Mouse (Mus musculus): ENCODE data around the gene Foxc1. TPM values are rescaled to one million over a fixed set of nuclear protein-coding genes. Genes with fewer than 3 reads are reported as not detected.

Gene Foxc1
- polyA plus RNA-seq, 1 experiment from 2014 or later: 0.15 TPM

GRCm38 (mm10) chr13:31854000-31854399 is 47.6 kb downstream of the Foxc1 start:
- H3K4me2 ChIP-seq (replicated peaks; ENCODE audit: low read depth): no peak overlapping the region
- WGBS: 63% methylated on average over 4 of the region's 4 CpGs
- ATAC-seq (ENCODE audit: low FRiP score, low TSS enrichment) (no peak), DNase-seq (ENCODE audit: low spot score) (no peak)
- no peak overlapping the region for H3K4me3 ChIP-seq (ENCODE audit: low read depth, low read length)
- TF ChIP-seq CTCF (IDR thresholded peaks at IDR 0.05; ENCODE audit: low read depth) (no peak), EP300 (optimal IDR thresholded peaks at IDR 0.05) (no peak)
- no peak overlapping the region for H3K9ac ChIP-seq (ENCODE audit: low read length)
- H3K4me1 ChIP-seq (replicated peaks; ENCODE audit: control insufficient read depth, insufficient read depth): no peaks in the 10 kb centered on the region
- no peaks in the 10 kb centered on the region for H3K27me3 ChIP-seq (ENCODE audit: control insufficient read depth, insufficient read depth, low read length)
- no peak overlapping the region for H3K27ac ChIP-seq (replicated peaks)
- H3K36me3 ChIP-seq (ENCODE audit: control insufficient read depth, insufficient read depth, low read length): no peaks in the 10 kb centered on the region
- H3K9me3 ChIP-seq (ENCODE audit: control insufficient read depth, low read length): no peaks in the 10 kb centered on the region

- no peak overlapping the region for H3K27ac ChIP-seq (replicated peaks)
- no peaks in the 10 kb centered on the region for H3K27me3 ChIP-seq (ENCODE audit: control insufficient read depth, insufficient read depth, low read length)
- H3K4me1 ChIP-seq (replicated peaks; ENCODE audit: control insufficient read depth, insufficient read depth): no peaks in the 10 kb centered on the region
- DNase-seq (ENCODE audit: low spot score): no peak
- TF ChIP-seq CTCF (IDR thresholded peaks at IDR 0.05; ENCODE audit: low read depth): no peak
- no peak overlapping the region for H3K9ac ChIP-seq (ENCODE audit: low read length)
- H3K4me3 ChIP-seq (ENCODE audit: low read depth, low read length): no peak overlapping the region
- no peaks in the 10 kb centered on the region for H3K36me3 ChIP-seq (ENCODE audit: control insufficient read depth, insufficient read depth, low read length)
- WGBS: 62% methylated on average over 5 of the region's 5 CpGs
- H3K9me3 ChIP-seq (ENCODE audit: control insufficient read depth, low read length): no peaks in the 10 kb centered on the region
- H3K4me2 ChIP-seq (replicated peaks; ENCODE audit: low read depth): no peak overlapping the region
- ATAC-seq (ENCODE audit: low FRiP score, low TSS enrichment): no peak
These were observed 53.8 kb downstream of the Foxc1 start for GRCm38 (mm10) chr13:31860200-31860599.

Other genes starting within 250 kb of the Foxc1 start
- gene A530084C06Rik, start 247.3 kb upstream of the Foxc1 start, polyA plus RNA-seq (2015; fragmentation: Nextera tagmentation; extraction: Ambion mirVana): not detected in 2 replicates
- gene Foxf2, start 180.8 kb upstream of the Foxc1 start, polyA plus RNA-seq (2015; fragmentation: Nextera tagmentation; extraction: Ambion mirVana): 10.0 and 12.5 TPM in 2 replicates

Data from stomach, postnatal 0 days (tissue).